Mouse (Mus musculus): ENCODE measurements around the gene Cntnap1.
A peak's percentile ranks its signal among the peaks of the same experiment; 100 is the strongest.
"Not testable (repeated sequence)": the region's sequence is repeated elsewhere in the genome, so short reads cannot be mapped to it uniquely, and the experiment has no call there.

The Cntnap1 gene

GRCm38 (mm10) chr11:101149178-101150105 lies 20.9 kb upstream of the Cntnap1 start:
- DNase-seq (ENCODE audit: low read depth, low spot score), result no peak

GRCm38 (mm10) chr11:101151063-101151462 lies 19.3 kb upstream of the Cntnap1 start:
- DNase-seq (ENCODE audit: low read depth, low spot score), result no peak

- no peak for DNase-seq (ENCODE audit: low read depth, low spot score)
Observed at GRCm38 (mm10) chr11:101152825-101153224, 17.5 kb upstream of the Cntnap1 start.

GRCm38 (mm10) chr11:101154648-101155047 lies 15.7 kb upstream of the Cntnap1 start:
- no peak for DNase-seq (ENCODE audit: low read depth, low spot score)

GRCm38 (mm10) chr11:101155151-101155550 lies 15.2 kb upstream of the Cntnap1 start:
- no peak for DNase-seq (ENCODE audit: low read depth, low spot score)

GRCm38 (mm10) chr11:101155728-101156371 lies 14.5 kb upstream of the Cntnap1 start, which contains the start of gene Tubg2:
Gene Tubg2, plus strand, starts transcription at chr11:101155907.
- DNase-seq (ENCODE audit: low read depth, low spot score), result peak; percentile 81

- not testable (repeated sequence) for DNase-seq (ENCODE audit: low read depth, low spot score)
Observed at GRCm38 (mm10) chr11:101160151-101160550, 10.2 kb upstream of the Cntnap1 start.

GRCm38 (mm10) chr11:101160981-101161505 lies 9.3 kb upstream of the Cntnap1 start:
- not testable (repeated sequence) for DNase-seq (ENCODE audit: low read depth, low spot score)

- no peak for DNase-seq (ENCODE audit: low read depth, low spot score)
Observed at GRCm38 (mm10) chr11:101161551-101161950, 8.8 kb upstream of the Cntnap1 start.

GRCm38 (mm10) chr11:101162301-101162700 lies 8.0 kb upstream of the Cntnap1 start:
- DNase-seq (ENCODE audit: low read depth, low spot score), result no peak

GRCm38 (mm10) chr11:101162772-101163171 lies 7.6 kb upstream of the Cntnap1 start:
- DNase-seq (ENCODE audit: low read depth, low spot score), result no peak

- no peak for DNase-seq (ENCODE audit: low read depth, low spot score)
Observed at GRCm38 (mm10) chr11:101163476-101164350, 6.6 kb upstream of the Cntnap1 start.

- DNase-seq (ENCODE audit: low read depth, low spot score), result no peak
Observed at GRCm38 (mm10) chr11:101164351-101164665, 6.0 kb upstream of the Cntnap1 start.

- no peak for DNase-seq (ENCODE audit: low read depth, low spot score)
Observed at GRCm38 (mm10) chr11:101164677-101165580, 5.4 kb upstream of the Cntnap1 start.

GRCm38 (mm10) chr11:101166357-101166756 lies 4.0 kb upstream of the Cntnap1 start:
- DNase-seq (ENCODE audit: low read depth, low spot score), result no peak

GRCm38 (mm10) chr11:101167211-101167962 lies 2.9 kb upstream of the Cntnap1 start:
- no peak for DNase-seq (ENCODE audit: low read depth, low spot score)

GRCm38 (mm10) chr11:101167963-101168300 lies 2.4 kb upstream of the Cntnap1 start:
- DNase-seq (ENCODE audit: low read depth, low spot score), result no peak

- DNase-seq (ENCODE audit: low read depth, low spot score), result no peak
Observed at GRCm38 (mm10) chr11:101168301-101168980, 1.9 kb upstream of the Cntnap1 start.
